Mouse (Mus musculus) myocyte (in vitro differentiated cells): ENCODE measurements around the gene Cisd1. TPM values are rescaled to one million over a fixed set of nuclear protein-coding genes. Genes with fewer than 3 reads are reported as not detected.

Experiments used
- H3K27me3 ChIP-seq: one replicate; pipeline ENCODE4 v1.6.1; 2011; ENCODE audit not compliant: control insufficient read depth, insufficient read depth, insufficient read length
- H3K36me3 ChIP-seq: one replicate; pipeline ENCODE4 v1.6.1; 2011; ENCODE audit not compliant: control insufficient read depth, insufficient read depth
- H3K4me2 ChIP-seq: one replicate; pipeline ENCODE4 v1.6.1; 2011; ENCODE audit warnings: low read depth, control low read depth
- H3K4me3 ChIP-seq: one replicate; pipeline ENCODE4 v1.5.1; 2011; ENCODE audit warnings: mild to moderate bottlenecking, control low read depth, moderate library complexity
- H3K79me2 ChIP-seq: one replicate; pipeline ENCODE4 v1.6.1; 2011; ENCODE audit not compliant: control insufficient read depth, insufficient read depth
- H3ac ChIP-seq: one replicate; pipeline ENCODE4 v1.6.1; 2011; ENCODE audit not compliant: control insufficient read depth, insufficient read length
- CEBPB ChIP-seq: IDR thresholded peaks from 2 replicates; pipeline ENCODE4 v1.6.1; 2011; ENCODE audit warnings: mild to moderate bottlenecking, moderate library complexity; ENCODE audit not compliant: poor library complexity, insufficient read depth, severe bottlenecking
- E2F4 ChIP-seq: IDR thresholded peaks from one replicate; pipeline ENCODE4 v1.6.1; 2011; ENCODE audit warnings: mild to moderate bottlenecking, control low read depth, moderate library complexity; ENCODE audit not compliant: insufficient read depth
- MAX ChIP-seq: IDR thresholded peaks from one replicate; pipeline ENCODE4 v1.6.1; 2011; ENCODE audit warnings: low read depth, mild to moderate bottlenecking, control low read depth
- MYOD1 ChIP-seq, 3 experiments: IDR thresholded peaks; one replicate each; pipeline ENCODE4 v1.6.1; 2011; ENCODE audit warnings: control low read depth in 2 of 3, low read depth in 2 of 3, mild to moderate bottlenecking in 2 of 3, moderate library complexity in 1 of 3; ENCODE audit not compliant: insufficient read length in 2 of 3, control insufficient read depth in 1 of 3
- MYOG ChIP-seq, 3 experiments: IDR thresholded peaks; one replicate each; pipeline ENCODE4 v1.6.1; 2011; ENCODE audit warnings: control low read depth in 2 of 3, low read depth in 2 of 3, mild to moderate bottlenecking in 2 of 3; ENCODE audit not compliant: insufficient read length in 2 of 3, control insufficient read depth in 1 of 3, insufficient read depth in 1 of 3
- POLR2A ChIP-seq: IDR thresholded peaks from one replicate; pipeline ENCODE4 v1.6.1; 2011; ENCODE audit warnings: low read depth, mild to moderate bottlenecking, control low read depth, moderate library complexity; ENCODE audit not compliant: insufficient read length
- POLR2AphosphoS2 ChIP-seq: IDR thresholded peaks from one replicate; pipeline ENCODE4 v1.6.1; 2011; ENCODE audit warnings: low read depth, control low read depth; ENCODE audit not compliant: insufficient read length
- REST ChIP-seq: IDR thresholded peaks from one replicate; pipeline ENCODE4 v1.6.1; 2011; ENCODE audit warnings: mild to moderate bottlenecking, control low read depth, moderate library complexity; ENCODE audit not compliant: insufficient read depth, insufficient read length
- SRF ChIP-seq: IDR thresholded peaks from one replicate; pipeline ENCODE4 v1.6.1; 2011; ENCODE audit warnings: low read depth; ENCODE audit not compliant: control insufficient read depth, insufficient read length
- TCF12 ChIP-seq: IDR thresholded peaks from one replicate; pipeline ENCODE4 v1.6.1; 2011; ENCODE audit warnings: mild to moderate bottlenecking, control low read depth; ENCODE audit not compliant: poor library complexity, insufficient read depth, severe bottlenecking
- TCF3 ChIP-seq: IDR thresholded peaks from one replicate; pipeline ENCODE4 v1.6.1; 2011; ENCODE audit warnings: low read depth, control low read depth; ENCODE audit not compliant: insufficient read length
- USF1 ChIP-seq: IDR thresholded peaks from one replicate; pipeline ENCODE4 v1.6.1; 2011; ENCODE audit warnings: low read depth, mild to moderate bottlenecking, control low read depth, moderate library complexity
- polyA plus RNA-seq: library from polyadenylated mRNA; unstranded; fragments of >200 nt; fragmentation: generic; extraction: Trizol; gene quantifications from one replicate; pipeline ENCODE4 v1.2.1, GENCODE M21; 2012; ENCODE audit warnings: missing spikeins

The Cisd1 gene
- polyA plus RNA-seq, 1 experiment: 124 TPM

GRCm38 (mm10) chr10:71361836-71362562 is 17.2 kb upstream of the Cisd1 start:
- H3K79me2 ChIP-seq: peaks cover 20% of the 10 kb centered on the region
- no peak overlapping the region for H3ac ChIP-seq
- no peak overlapping the region for H3K4me3 ChIP-seq
- no peaks in the 10 kb centered on the region for H3K27me3 ChIP-seq
- H3K4me2 ChIP-seq: no peak overlapping the region
- TF ChIP-seq POLR2A (no peak), E2F4 (no peak), MAX (no peak), POLR2AphosphoS2 (no peak)
- H3K36me3 ChIP-seq: no peaks in the 10 kb centered on the region

- H3K36me3 ChIP-seq: no peaks in the 10 kb centered on the region
- peak; percentile 12 for TF ChIP-seq USF1
- TF ChIP-seq POLR2AphosphoS2: no peak
- peak in 1 of 3 experiments; percentile 16 for TF ChIP-seq MYOD1 (IDR thresholded peaks at IDR 0.05; ENCODE audit: control insufficient read depth in 1 of 3, insufficient read length in 2 of 3, low read depth in 2 of 3)
- H3K79me2 ChIP-seq: peaks cover 20% of the 10 kb centered on the region
- H3ac ChIP-seq: no peak overlapping the region
- H3K27me3 ChIP-seq: no peaks in the 10 kb centered on the region
- H3K4me2 ChIP-seq: no peak overlapping the region
- H3K4me3 ChIP-seq: no peak overlapping the region
These were observed 16.3 kb upstream of the Cisd1 start for GRCm38 (mm10) chr10:71361044-71361443.

GRCm38 (mm10) chr10:71354947-71355346 is 10.2 kb upstream of the Cisd1 start:
- H3K27me3 ChIP-seq: no peaks in the 10 kb centered on the region
- H3ac ChIP-seq: no peak overlapping the region
- no peak for TF ChIP-seq POLR2A
- no peak overlapping the region for H3K4me3 ChIP-seq
- H3K36me3 ChIP-seq: peaks cover 4% of the 10 kb centered on the region
- peaks cover 24% of the 10 kb centered on the region for H3K79me2 ChIP-seq
- H3K4me2 ChIP-seq: no peak overlapping the region

- TF ChIP-seq TCF12: no peak
- TF ChIP-seq E2F4: no peak
- no peak for TF ChIP-seq MAX
- TF ChIP-seq TCF3: no peak
- no peak for TF ChIP-seq SRF
- no peak for TF ChIP-seq CEBPB
- no peak for TF ChIP-seq MYOD1 (IDR thresholded peaks at IDR 0.05; ENCODE audit: control insufficient read depth in 1 of 3, insufficient read length in 2 of 3, low read depth in 2 of 3)
- TF ChIP-seq POLR2A: no peak
- TF ChIP-seq POLR2AphosphoS2: no peak
- no peak for TF ChIP-seq MYOG (IDR thresholded peaks at IDR 0.05; ENCODE audit: control insufficient read depth in 1 of 3, insufficient read depth in 1 of 3, insufficient read length in 2 of 3, low read depth in 2 of 3)
- TF ChIP-seq USF1: no peak
- TF ChIP-seq REST: no peak
- Histone ChIP-seq H3K36me3 (peaks cover 4% of the 10 kb centered on the region), H3ac (no peak overlapping the region), H3K4me2 (no peak overlapping the region), H3K27me3 (no peaks in the 10 kb centered on the region), H3K4me3 (no peak overlapping the region), H3K79me2 (peaks cover 35% of the 10 kb centered on the region)
These were observed 9.1 kb upstream of the Cisd1 start for GRCm38 (mm10) chr10:71353850-71354249.

GRCm38 (mm10) chr10:71351301-71351700 is 6.5 kb upstream of the Cisd1 start:
- Histone ChIP-seq H3K4me2 (no peak overlapping the region), H3K27me3 (no peaks in the 10 kb centered on the region), H3ac (no peak overlapping the region), H3K4me3 (no peak overlapping the region), H3K79me2 (peaks cover 33% of the 10 kb centered on the region), H3K36me3 (peaks cover 4% of the 10 kb centered on the region)
- TF ChIP-seq SRF (no peak), CEBPB (no peak), MAX (no peak)

GRCm38 (mm10) chr10:71349290-71349689 is 4.5 kb upstream of the Cisd1 start:
- H3K4me3 ChIP-seq: peak overlapping the region; percentile 64
- peak overlapping the region; percentile 93 for H3K4me2 ChIP-seq
- TF ChIP-seq MYOD1 (IDR thresholded peaks at IDR 0.05; ENCODE audit: control insufficient read depth in 1 of 3, insufficient read length in 2 of 3, low read depth in 2 of 3) (no peak), TCF12 (no peak), POLR2AphosphoS2 (no peak), POLR2A (no peak), SRF (no peak), USF1 (no peak), CEBPB (no peak), MAX (no peak), REST (no peak), TCF3 (no peak), E2F4 (no peak), MYOG (IDR thresholded peaks at IDR 0.05; ENCODE audit: control insufficient read depth in 1 of 3, insufficient read depth in 1 of 3, insufficient read length in 2 of 3, low read depth in 2 of 3) (no peak)

More at GRCm38 (mm10) chr10:71349290-71349689, 4.5 kb upstream of the Cisd1 start:
- H3K79me2 ChIP-seq: peaks cover 27% of the 10 kb centered on the region
- H3K36me3 ChIP-seq: peaks cover 4% of the 10 kb centered on the region
- no peak overlapping the region for H3ac ChIP-seq
- H3K27me3 ChIP-seq: no peaks in the 10 kb centered on the region
